Mouse (Mus musculus) kidney, adult 8-10 months (tissue): Measurements from ENCODE around the gene Rab43.

Experiments used
- DNase-seq, 2 experiments: peaks; one replicate each; pipeline ENCODE4 v3.0.0; 2022

Rab43 gene

DNA sequence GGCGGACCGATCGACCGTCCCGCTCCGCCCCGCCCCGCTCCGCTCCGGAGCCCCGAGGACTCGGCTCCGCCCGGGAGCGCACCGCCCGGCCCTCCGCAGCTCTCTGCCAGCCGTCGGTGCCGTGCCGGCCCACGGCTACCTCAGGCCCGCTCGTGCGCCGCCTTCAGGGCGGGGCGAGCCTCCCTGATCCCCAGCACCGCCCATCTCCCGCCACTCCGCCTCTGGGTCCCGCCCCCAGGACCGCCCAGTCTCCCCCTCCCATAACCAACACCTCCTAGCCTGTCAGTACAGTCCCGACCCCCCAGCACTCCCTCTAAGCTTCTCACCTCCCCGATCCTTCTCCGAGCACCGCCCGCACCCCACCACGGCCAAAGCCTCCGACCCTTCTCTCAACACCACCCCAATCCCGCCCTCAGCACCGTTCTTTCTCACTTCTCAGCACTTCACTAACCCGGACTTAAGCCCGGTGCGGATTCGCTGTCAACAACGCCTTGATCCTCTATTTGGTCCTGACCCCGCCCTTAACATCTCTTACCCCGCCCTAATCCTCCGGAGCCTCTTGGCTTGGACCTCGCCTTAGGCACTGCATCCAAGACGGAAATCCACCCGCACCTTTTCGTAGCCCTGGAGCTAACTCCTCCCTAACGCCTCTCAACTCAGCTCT, at the start of gene Rab43:
Gene Rab43, minus strand, starts transcription at position 490 of the 664 bp plus-strand sequence.
- DNase-seq: peak; percentile 93 to 96

DNA sequence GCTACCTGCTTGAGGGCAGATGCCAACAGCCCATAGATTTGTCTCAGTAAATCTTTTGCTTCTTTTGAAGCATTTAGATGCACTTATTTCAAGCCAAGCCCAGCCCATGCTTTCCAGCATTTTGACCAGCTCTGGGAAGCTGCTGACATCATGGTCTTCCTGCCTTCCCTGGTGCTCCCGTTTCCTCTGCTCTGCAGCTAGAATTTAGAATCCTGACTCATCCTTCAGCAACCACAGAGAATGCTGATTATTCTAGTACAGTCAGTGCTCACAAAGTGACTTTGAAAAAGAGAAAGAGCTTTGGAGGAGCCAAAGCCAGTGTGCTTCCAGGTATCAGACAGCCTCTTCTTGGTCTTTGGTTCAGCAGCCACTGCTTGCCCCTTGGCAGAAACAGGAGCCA, 45.1 kb upstream of the Rab43 start:
- DNase-seq: no peak

DNA sequence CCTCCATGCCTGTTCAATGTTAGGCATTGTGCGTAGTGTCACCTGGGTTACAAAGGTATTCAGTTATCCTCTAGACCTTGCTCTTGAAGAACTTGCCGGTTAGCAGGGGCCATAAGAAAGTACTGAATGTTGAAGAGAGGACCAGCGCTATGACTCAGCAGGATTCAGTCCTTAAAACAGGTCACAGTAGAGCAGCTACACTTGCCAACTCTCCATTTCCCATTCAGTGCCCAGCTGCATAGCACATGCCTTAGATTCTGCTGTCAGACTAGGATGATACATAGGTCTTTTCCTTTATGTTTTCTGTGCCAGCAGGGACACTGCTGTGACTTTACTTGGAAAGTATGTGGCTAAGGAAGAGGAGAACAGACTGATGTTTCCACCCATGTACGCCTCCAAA, 41.5 kb upstream of the Rab43 start:
- peak in 1 of 2 experiments; percentile 28 for DNase-seq

DNA sequence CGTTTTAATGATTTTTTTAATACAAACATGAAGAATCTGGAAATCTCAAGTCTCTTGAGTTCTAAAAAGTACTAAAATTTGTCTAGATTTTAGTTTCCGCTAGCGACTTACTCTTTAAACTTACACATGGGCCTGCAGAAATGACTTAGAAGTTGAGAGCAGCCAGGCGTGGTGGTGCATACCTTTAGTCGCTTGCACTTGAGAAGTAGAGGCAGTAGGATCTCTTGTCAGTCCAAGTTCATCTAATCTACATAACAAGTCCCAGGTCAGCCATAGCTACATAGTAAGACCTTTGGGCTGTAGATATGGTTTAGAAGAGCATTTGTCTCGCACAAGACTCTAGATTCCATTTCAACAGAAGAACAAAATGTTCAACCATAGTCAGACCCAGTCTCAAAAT, 39.9 kb upstream of the Rab43 start:
- no peak for DNase-seq

DNA sequence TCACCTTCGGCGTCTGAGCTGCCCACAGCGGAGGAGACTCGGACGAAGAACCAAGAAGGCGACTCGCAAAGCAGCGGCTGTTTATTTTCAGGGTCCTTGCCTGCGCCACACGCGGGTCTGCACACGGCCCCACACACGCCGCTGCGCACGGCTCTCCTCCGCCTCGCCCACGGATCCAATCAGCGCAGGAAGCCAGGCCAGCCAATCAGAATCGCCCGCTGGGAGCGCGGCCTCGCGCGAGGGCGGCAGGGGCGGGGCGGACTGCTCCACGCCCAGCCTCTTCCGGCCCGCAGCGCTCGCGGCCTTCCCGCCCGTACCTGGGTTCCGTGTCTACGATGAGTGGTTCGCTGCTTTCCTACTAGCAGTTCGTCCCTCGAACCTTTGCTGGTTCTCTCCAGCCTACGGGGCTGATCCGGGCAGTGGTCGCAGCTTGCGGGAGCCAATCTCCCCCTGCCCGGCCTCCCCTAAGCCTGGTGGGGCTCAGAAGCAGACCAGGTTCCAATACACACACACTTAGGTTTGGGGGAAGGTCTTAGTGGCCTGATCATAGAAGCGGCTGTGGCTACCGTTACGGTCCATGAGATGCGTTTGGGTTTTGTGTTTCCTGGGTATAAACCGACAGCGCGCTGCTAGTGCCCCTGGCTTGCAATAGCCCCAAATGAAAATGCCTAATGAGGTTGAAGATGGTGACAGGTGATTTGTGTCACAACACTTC, 39.1 kb upstream of the Rab43 start, which contains the start of gene Cnbp:
Gene Cnbp, minus strand, starts transcription at position 207 of the 715 bp plus-strand sequence.
- DNase-seq: peak; percentile 95

DNA sequence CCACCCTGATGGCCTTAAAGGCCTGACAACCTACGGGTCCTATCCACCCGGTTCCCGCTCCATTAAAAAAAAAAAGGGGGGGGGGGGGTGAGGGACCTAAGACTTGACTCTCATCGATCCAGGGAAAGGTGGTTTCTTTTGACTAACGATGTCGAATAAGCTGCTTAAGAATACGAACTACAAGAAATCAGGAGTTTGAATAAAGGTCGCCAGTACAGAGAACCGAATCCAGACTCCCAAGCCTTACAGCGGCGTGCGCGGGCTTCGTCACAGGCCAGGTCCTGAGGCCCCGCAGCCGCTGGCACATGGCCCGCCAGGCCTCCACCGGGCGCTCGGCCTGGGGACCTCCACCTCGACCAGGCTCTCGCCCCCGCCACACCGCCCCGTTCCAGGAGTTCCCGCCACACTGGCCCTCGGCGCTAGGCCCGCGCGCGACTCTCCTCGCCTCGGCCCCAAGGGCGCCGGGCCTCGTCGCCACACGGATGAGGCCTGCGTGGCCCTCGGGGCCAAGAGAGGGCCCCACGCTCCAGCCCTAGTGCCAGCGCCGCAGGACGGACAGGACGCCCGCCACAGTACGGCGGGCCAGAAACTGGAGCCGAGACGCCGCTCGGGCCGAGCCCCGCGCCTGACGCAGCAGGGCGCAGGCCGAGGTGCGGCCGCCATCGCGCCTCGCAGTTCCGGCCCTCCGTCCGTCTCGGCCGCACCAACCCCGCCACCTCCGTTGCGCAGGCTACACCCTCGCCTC, 38.4 kb upstream of the Rab43 start:
- peak; percentile 26 to 51 for DNase-seq

DNA sequence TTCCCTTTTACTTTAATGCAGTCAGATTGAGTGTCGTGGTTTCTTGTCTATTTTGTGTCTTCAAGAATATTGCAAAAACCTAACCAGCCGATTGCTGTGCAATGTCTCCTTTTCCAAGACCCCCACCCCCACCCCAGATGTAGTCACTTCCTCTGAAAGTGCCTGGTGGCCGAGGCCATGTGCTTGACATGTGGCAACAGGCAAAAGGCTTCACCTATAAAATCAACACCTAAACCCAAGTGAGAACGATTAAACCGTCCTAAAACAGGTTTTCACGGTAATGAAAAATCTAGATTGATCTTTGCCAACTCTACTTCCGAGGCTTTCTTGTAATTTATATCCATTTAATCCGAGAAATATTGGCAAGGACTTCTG, 37.8 kb upstream of the Rab43 start:
- DNase-seq: no peak

DNA sequence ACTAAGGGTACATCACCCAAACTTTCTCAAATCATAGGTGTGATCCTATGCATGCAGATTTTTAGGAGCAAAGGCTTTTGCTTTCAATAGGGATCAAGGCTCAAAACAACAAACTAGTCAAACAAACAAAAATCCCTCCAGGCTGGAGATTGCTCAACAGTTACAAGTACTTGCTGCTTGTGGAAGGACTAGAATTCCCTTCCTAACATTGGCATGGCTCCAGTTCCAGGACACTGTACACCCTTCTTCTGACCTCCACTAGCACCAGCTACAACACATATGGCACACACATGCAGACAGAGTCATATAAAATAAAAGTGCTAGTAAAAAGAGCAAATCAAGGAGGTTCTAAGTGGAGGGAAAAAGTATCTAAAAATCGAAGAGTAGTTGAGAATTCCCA, 34.8 kb upstream of the Rab43 start:
- DNase-seq: no peak

DNA sequence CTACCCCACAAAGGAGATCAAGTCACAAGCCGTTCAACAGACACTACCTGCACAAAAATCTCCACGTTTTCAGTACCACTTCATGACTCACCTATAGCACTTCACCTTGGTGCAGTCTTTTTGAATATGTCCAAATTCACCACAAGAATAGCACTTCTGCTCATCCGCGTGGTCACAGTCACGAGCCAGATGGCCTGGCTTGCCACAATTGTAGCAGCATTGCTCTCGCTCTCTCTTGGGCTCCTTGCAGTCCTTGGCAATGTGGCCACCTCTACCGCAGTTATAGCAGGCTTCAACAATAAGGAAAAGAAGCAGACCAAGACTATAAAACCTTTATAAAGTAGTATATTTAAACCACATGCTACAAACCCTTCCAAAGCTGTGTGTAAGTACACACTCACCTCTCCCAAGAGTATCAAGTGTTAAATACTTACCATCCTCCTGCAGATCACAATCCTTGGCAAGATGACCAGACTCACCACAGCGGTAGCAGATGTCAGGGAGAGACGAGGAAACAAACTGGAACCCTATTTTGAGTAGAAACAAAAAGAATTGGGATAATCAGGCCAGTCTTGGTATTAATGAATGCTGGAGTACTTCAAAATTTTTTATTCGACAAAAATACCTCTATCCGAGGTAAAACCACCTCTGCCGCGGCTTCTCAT, 33.2 kb upstream of the Rab43 start:
- DNase-seq: no peak

DNA sequence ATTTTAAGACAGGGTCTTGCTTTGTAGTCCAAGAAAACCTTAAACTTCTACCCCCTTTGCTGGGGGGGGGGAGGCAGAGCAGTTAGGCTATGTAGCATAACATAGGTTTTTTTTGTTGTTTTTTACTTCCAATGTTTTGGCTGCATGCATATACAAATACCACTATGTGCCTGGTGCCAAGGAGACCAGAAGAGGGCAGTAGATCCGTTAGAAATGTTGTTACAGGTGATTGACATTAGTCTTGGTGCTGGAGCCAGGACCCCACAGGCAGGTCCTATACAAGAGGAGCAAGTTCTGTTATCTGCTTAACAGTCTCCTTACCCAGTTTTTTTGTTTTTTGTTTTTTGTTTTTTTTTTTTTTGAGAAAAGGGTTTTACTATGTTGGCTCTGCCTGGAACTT, 30.3 kb upstream of the Rab43 start:
- no peak for DNase-seq

DNA sequence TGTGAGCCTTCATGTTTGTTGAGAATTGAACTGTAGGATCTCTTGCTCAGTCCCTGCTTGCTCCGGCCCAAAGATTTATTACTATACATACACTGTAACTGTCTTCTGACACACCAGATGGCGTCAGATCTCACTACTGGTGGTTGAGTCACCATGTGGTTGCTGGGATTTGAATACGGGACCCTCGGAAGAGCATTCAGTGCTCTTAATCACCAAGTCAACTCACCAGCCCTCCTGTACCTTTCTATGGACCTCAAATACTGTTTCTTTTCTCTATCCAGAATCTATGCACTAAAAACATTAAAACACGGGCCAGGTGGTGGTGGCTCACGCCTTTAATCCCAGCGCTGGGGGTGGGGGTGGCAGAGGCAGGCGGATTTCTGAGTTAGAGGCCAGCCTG, 29.7 kb upstream of the Rab43 start:
- DNase-seq: no peak

DNA sequence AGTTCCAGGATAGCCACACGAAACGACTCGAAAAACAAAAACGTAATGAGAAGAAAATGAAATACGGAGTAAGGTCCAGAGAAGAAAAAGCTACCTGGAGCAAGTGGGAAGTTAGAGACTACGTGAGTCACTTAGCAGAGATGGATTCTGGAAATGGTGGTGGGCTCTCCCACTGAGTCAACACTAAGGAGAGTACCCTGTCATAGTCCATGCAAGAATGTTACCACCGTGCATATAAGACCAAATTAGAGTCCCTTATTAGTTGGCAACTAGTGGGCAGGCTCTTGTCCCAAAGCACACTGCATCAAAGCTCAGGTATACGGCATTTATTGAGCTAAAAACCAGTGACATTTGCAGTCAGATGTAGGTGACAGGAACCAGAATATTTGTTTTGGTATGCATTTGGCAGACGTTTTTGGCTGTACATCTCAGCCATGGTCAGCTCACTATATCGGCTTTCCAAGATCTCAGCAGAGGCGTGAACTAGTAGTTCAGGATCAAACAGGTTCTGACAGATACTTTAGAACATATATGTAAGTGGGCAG, 27.9 kb upstream of the Rab43 start:
- no peak for DNase-seq

DNA sequence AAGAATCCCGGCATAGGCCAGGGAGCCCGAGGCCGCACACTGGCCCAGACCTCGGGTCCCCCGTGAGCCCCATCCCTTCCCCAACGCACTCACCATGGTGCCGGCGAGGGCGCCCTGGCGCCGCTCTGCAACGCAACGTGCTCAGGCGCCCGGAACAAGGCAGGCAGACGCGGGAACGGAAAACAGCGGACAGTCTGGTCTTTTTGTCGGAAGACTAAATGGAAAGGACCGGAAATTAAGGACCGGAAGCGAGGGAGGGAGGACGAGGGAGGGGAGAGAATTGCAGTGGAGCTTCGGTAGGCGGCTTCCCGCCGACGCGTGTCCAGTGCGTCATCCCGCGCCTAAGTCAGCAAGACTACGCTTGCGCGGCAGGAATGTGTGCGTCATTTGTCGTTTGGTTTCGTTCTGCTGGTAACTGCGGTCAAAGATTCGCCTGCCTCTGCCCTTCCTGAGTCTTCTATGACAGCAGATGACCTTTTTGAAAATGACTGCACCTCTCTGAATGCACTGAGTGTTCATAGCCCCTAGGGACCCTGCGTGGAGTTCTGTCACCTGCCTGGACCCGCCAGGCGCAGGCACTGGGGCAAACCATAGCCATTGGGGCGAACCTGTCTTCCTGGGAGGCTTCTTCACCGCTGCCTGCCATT, 26.7 kb upstream of the Rab43 start, which contains the start of gene Isy1:
Gene Isy1, minus strand, starts transcription at position 248 of the 647 bp plus-strand sequence.
- DNase-seq: peak; percentile 96 to 97

DNA sequence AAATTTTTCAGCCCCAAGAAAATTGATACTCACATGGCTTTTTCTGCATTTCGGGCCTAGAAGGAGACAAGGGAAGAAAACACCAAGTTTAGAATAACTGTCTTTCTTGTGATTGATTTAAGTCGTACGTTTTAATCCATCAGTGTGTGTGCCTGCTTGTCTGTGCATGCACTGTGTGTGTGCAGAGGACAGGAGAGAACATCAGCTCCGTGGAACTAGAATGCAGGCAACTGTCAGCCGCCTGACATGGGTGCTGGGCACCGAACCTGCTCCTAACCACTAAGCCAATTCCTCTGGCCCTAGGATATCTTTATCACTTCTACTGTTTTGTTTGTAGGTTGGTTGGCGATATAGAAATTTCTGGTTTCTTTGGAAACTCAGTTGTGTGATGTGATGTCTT, 23.7 kb upstream of the Rab43 start, which contains the start of gene Gm45140:
Gene Gm45140, minus strand, starts transcription at position 101 of the 400 bp plus-strand sequence.
- no peak for DNase-seq

DNA sequence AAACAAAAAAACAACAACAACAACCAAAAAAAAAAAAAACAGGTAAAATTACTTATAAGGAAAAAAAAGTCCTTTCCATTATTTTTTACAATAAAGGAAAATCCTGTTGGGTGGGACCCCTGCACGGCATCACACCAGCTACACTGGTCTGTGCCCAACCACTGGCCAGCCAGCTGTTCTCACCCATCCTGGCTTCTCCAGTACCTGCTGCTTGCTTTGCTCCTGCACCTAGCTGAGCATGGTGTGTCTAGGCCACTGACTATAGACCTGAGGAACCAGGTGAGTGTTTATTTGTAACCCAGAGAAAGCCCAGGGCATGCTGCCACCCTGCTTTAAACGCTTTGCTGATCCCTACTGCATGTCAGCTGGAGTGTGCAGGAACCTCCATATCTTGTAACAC, 8.4 kb upstream of the Rab43 start:
- DNase-seq: no peak

DNA sequence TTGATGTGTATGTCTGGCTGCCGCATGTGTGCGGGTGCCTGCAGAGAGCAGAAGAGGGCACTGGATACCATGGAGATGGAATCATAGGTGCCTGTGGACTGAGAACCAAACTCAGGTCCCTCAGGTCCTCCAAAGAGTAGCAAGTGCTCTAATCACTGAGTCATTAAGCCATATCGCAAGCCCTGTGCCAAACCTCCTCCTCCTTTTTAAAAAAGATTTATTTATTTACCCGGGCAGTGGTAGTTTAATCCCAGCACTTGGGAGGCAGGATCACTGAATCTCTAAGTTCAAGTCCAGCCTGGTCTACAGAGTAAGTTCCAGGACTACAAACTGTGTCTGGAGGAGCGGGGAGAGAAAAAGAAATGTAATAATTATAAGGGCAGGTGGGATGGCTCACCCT, 2.5 kb upstream of the Rab43 start:
- DNase-seq: no peak

DNA sequence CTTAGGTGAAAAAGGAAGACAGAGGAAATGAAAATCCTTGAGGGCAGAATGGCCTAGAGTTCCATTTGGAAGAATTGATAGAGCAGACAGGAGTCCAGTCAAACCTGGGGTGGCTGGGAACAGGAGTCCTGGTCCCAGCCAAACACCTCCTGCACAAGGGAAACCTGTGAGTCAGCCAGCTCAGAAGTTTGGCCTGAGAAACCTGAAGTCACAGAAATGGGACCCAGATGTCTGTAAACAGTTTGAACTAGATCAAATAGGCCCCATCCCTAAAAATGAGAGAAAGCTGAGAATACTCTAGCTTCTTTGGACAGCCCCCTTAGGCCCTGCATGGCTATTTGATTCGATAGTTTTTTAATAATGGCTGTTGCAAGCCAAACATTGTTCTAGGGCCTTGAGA, 692 bp upstream of the Rab43 start:
- DNase-seq: no peak

DNA sequence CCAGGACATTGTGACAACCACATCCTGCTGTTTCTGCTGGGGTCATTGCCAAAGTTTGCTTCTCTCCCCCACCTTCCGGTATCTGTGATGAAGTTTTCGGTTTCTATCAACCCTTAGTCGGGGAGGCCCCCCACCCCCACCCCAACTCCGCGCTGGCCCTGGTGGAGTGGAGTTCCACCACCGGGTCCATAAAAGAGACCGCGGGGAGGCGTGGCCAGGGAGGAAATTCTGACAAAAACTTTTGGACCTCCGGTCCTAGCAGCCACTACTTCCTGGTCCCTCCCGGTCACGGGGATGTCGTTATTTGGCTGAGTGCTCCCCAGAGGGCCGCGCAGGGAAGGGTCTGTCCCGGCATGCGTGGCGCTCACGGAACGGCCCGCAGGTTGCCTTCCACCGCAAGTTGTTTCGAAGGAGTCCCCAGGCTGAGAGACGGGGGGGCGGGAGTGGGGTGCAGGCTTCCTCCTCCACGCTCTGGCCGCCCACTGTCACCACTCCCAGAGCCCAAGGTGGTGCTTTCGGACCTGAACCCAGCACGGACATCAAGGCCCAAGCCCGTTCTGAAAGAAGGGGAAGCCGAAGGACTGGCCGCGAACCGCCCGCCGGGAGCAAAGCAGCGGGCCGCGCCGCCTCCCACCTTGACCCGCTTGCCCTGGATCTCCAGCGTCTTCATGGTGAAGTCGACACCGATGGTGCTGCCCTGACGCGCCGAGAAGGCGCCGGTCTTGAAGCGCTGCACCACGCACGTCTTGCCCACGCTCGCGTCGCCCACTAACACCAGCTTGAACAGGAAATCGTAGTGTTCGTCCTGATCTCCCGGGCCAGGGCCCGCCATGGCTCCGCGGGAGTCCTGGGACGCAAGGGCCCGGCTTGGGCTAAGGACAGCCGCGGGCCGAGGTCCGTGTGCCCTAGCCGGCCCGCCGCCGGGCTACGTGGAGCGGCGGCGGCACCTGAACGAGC, 973 bp downstream of the Rab43 start:
- peak; percentile 76 to 78 for DNase-seq

DNA sequence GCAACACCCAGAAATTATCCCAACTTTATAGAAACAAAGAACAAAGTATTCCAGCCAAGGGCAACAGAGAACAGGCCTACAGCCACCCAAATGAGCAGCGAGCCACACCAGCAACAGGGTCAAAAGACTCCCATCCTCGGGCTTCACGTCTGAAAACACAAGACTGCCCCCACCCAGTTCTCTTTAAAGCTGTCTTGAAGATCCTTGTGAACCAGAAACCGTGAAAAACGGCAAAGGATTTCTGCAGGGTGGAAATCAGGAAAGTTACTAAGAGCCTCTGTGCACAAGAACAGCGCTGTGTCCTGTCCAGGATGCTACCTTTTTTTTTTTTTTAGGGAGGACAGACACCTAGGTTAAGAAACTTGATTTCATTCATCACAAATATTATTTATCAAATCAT, 1.7 kb downstream of the Rab43 start:
- DNase-seq: no peak

DNA sequence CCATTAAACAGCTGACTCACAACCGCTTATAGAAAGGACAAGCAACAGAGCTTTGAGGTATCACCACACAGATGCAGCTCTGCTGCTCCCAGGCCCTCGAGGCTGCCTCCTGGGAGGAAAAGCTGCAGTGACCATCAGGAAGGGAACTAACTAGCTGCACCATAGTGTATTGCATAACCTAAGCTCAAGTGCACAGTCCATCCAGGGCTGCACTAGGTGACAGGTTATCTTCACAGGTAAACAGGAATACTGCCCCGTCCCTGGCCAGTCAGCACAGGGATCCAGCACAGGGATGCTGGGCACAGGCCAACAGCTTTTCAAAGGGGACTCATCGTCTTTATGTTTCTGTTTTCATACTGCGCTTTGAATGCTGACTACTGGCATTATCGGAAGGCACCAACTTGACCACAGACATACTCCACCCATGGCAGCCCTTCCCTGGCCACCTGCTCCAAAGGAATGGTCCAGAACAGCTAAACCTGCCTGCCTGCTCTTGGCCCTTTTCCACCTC, 2.3 kb downstream of the Rab43 start:
- peak in 1 of 2 experiments; percentile 41 for DNase-seq

DNA sequence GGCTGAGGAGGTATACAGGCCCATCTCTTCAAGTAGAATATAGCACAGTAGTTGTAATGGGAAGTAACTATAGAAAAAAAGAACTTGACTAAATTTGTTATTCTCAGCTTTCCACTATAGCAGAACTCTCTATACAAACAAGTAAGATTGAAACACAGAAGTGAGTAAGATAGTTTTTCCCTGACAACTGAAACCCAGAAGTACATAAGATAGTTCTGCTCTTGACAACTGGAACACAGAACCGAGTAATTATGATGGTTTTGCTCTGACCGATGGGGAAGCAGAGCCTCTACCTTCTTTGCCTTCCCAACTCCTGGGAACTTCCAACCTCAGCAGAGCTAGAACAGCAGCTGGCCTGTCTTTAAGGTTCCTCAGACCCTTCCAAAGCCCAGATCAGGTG, 2.8 kb downstream of the Rab43 start:
- no peak for DNase-seq
